Mouse (Mus musculus) kidney, postnatal 36 days (tissue): Measurements from ENCODE around the gene Uck1.

Experiments
- DNase-seq, 2 experiments: peaks; one replicate each; pipeline ENCODE4 v3.0.0; 2021 to 2022; ENCODE audit warnings: mixed read lengths in 2 of 2

Uck1 gene

DNA sequence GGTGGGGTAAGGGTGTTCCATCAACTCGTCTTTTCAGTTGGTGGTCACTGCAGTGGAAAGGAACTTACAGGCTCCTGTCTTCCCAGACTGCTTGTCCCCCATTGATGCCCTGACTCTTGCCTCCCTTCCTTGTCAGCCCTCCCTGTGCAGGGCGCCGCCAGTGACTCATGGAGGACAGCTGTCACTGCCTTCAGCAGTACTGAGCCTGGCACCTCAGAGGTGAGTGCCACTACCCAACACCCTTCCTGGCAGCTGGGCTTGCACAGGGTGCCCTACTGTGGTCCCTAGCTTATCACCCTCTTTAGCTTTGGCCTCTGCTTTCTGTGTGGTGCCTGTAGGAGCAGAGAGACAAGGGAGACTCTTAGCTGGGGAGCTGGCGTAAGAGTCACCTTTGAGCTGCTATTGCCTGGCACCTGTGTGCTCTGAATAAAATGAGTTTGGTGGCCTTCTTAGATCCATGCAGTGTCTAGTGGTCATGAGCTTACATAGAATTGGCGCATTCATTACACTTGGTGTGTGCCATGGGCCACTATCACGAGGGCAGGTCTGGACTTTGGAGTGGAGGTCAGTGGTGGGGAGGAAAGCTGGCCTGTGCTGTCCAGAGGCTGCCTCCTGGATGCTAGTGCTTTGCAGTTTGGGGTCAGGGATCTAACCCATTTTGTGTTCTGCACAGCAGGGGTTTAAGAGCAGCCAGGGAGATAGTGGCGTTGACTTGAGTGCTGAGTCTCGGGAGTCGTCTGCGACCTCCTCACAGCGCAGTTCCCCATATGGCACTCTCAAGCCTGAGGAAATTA lies 41.2 kb downstream of the Uck1 start:
- DNase-seq, result peak; percentile 82 to 84

- DNase-seq, result no peak
Measured at GRCm38 (mm10) chr2:32218113-32218512, 41.8 kb downstream of the Uck1 start.

DNA sequence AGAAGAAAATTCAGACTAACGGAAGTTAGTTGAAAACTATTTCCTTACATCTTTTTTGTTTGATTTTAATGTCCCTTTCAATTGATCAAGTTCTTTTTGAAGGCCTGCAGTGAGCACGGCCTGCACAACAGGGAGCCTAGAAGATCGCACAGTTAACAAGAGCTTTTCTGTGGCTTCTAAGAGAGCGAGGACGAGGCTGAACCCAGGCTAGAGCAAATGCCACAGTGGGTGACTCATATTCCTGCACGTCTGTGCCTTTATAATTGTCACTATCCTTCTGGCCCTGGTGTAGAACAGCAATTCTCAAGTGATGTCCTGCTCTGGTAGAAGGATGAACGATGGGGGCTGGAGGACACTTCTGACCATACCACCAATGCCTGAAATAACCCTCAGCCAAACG lies 42.3 kb downstream of the Uck1 start:
- no peak for DNase-seq

- DNase-seq, result no peak
Measured at GRCm38 (mm10) chr2:32216506-32216905, 43.5 kb downstream of the Uck1 start.

DNA sequence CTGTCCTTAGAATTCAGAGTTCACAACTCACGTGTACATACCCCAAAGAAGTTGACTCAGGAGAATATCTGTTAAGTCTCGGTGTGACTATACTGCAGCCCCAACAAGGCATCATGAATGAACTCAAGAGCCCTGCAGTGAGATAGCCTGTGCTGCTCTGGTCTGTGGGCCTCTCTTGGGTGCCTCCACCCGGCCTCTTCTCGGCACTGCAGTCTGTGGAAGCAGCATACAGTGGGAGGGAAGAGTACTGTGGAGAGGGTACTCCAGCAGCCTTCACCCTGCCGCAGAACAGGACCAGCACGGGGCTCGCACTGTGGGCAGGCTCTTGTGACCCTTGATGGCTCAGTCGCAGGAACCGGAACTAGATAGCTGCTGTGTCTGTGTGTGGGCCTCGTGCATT lies 44.4 kb downstream of the Uck1 start:
- no peak for DNase-seq

GRCm38 (mm10) chr2:32213000-32213399 lies 47.0 kb downstream of the Uck1 start:
- DNase-seq, result peak in 1 of 2 experiments; percentile 44

GRCm38 (mm10) chr2:32211689-32212088 lies 48.3 kb downstream of the Uck1 start:
- no peak for DNase-seq

DNA sequence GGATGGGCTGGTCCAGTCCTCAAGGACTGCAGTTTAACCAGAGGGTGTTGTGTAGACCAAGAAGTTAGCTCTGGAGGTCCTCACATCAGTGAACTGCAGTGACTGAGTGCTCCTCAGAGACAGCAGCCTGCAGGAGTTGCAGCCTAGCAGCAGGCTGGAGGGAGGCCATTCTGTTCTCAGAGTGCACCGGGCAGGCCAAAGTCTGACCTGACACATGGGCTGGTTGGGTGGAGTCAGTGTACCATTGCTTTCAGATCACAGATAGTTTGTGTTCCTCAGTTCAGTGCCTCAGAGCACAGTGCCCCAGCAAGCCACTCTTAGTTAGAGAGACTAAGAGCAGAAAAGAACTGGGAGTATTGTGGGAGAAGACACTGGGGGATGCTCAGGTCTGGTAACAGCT lies 52.3 kb downstream of the Uck1 start:
- DNase-seq, result peak; percentile 72 to 79
